Mouse (Mus musculus) neural tube, embryonic 11.5 days (tissue): ENCODE data around the gene Opa3. TPM values are rescaled to one million over a fixed set of nuclear protein-coding genes. Genes with fewer than 3 reads are reported as not detected.

ENCODE experiments used
- ATAC-seq: fragments of 200-750 bp; cut with Nextera tagmentation; 2 replicates; pipeline ENCODE4 v1.8.0; 2017; ENCODE audit warnings: moderate number of reproducible peaks, mild to moderate bottlenecking, moderate TSS enrichment, moderate library complexity; ENCODE audit not compliant: insufficient read depth, low FRiP score, low TSS enrichment
- DNase-seq: peaks from one replicate; pipeline ENCODE4 v3.0.0-alpha.2; 2015; ENCODE audit warnings: low spot score
- H3K27ac ChIP-seq: fragments of 300-500 bp; sonication (generic); 2 replicates; pipeline ENCODE4 v1.5.1; 2014; ENCODE audit warnings: low read depth, mild to moderate bottlenecking, low read length
- H3K27me3 ChIP-seq: fragments of 300-500 bp; sonication (generic); 2 replicates; pipeline ENCODE4 v1.6.1; 2014; ENCODE audit warnings: mild to moderate bottlenecking, low read length, mixed read lengths; ENCODE audit not compliant: control insufficient read depth, insufficient read depth
- H3K36me3 ChIP-seq: fragments of 300-500 bp; sonication (generic); 2 replicates; pipeline ENCODE4 v1.6.1; 2014; ENCODE audit warnings: mild to moderate bottlenecking, low read length, moderate library complexity, mixed read lengths; ENCODE audit not compliant: control insufficient read depth, insufficient read depth
- H3K4me1 ChIP-seq: fragments of 300-500 bp; sonication (generic); 2 replicates; pipeline ENCODE4 v1.6.1; 2014; ENCODE audit warnings: low read length, mixed read lengths; ENCODE audit not compliant: control insufficient read depth, insufficient read depth
- H3K4me2 ChIP-seq: fragments of 300-500 bp; sonication (generic); 2 replicates; pipeline ENCODE4 v1.6.1; 2014; ENCODE audit warnings: low read depth, mild to moderate bottlenecking, moderate library complexity
- H3K4me3 ChIP-seq: fragments of 300-500 bp; sonication (generic); 2 replicates; pipeline ENCODE4 v1.5.1; 2014; ENCODE audit warnings: low read depth, low read length
- H3K9ac ChIP-seq: fragments of 300-500 bp; sonication (generic); 2 replicates; pipeline ENCODE4 v1.6.1; 2014; ENCODE audit warnings: mild to moderate bottlenecking, low read length
- H3K9me3 ChIP-seq: fragments of 300-500 bp; sonication (generic); 2 replicates; pipeline ENCODE4 v1.6.1; 2016; ENCODE audit warnings: low read length; ENCODE audit not compliant: control insufficient read depth
- WGBS: fragments of 180-500 bp; shearing (Covaris S2); extraction: QIAGEN DNeasy Blood & Tissue Kit; methylation state at CpG from one replicate; pipeline ENCODE4 v1.1.7; 2014; 5-methylcytosine and 5-hydroxymethylcytosine counted together
- polyA plus RNA-seq: library from polyadenylated mRNA; unstranded; fragments of >200 nt; fragmentation: Nextera tagmentation; extraction: Ambion mirVana; gene quantifications from 2 replicates; pipeline ENCODE4 v1.2.1, GENCODE M21; 2014

The Opa3 gene
- 43.7 and 45.9 TPM in 2 replicates for polyA plus RNA-seq

DNA sequence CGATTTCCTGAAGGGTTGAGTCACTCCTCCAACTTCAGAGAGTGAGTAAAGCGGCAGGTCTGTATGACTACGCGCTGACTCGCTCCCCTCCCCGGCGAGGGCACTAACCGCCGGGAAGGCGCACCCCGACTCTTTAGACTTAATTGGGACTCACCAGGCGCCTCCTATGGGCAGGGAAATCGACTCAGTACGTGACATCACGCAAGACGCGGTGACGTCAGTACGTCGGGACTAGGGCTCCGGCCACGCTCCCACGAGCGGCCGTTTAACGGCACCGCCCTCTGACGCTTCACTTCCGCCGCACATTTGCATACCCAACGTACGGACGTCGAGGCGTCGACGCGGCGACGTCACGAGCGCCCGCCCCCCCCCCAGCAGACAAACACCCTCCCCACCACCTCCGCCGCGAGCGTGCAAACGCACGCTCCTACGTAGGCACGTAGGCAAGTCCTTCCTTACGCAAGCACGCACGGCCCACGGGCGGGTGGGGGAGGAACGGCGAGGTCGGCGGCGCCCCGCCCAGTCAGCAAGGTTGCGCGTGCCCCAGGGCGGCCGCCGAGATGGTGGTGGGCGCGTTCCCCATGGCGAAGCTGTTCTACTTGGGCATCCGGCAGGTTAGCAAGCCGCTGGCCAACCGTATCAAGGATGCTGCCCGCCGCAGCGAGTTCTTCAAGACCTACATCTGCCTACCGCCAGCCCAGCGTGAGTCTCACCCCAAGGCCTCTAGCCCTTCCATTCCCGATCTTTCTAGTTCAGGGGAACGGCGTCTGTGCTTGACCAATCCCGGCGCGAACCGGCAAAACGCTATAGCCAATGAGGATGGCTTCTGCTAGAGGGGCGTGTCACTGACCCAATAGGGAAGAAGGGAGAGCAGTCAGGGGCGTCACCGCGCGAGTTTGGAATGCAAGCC, at the start of gene Opa3:
Opa3 (plus strand) TSS at position 452 of the 910 bp plus-strand sequence.
- under 1% methylated on average over 85 of the region's 91 CpGs for WGBS

GRCm38 (mm10) chr7:19178443-19179092, 49.6 kb upstream of the Opa3 start:
- Histone ChIP-seq H3K4me1 (peaks cover 2% of the 10 kb centered on the region; the same call in 1 of the 2 replicates), H3K27ac (no peak overlapping the region), H3K4me3 (peak overlapping the region; percentile 24; the same call in 1 of the 2 replicates), H3K36me3 (no peaks in the 10 kb centered on the region), H3K4me2 (peak overlapping the region; percentile 33), H3K9me3 (no peaks in the 10 kb centered on the region), H3K9ac (no peak overlapping the region), H3K27me3 (peaks cover 48% of the 10 kb centered on the region)
- ATAC-seq (no peak), DNase-seq (peak; percentile 81)
- WGBS: 8% methylated on average over 27 of the region's 27 CpGs

More for the DNA sequence above, at the start of gene Opa3:
- ATAC-seq: peak; percentile 98
- Histone ChIP-seq H3K36me3 (no peaks in the 10 kb centered on the region; the same call in 1 of the 2 replicates), H3K4me1 (peaks cover 10% of the 10 kb centered on the region), H3K27me3 (no peaks in the 10 kb centered on the region), H3K27ac (peak within 1 kb of the TSS; percentile 98), H3K4me2 (peak within 1 kb of the TSS; percentile 84), H3K9me3 (no peaks in the 10 kb centered on the region), H3K9ac (peak within 1 kb of the TSS; percentile 73), H3K4me3 (peak within 1 kb of the TSS; percentile 58)
- peak; percentile 99 for DNase-seq

DNA sequence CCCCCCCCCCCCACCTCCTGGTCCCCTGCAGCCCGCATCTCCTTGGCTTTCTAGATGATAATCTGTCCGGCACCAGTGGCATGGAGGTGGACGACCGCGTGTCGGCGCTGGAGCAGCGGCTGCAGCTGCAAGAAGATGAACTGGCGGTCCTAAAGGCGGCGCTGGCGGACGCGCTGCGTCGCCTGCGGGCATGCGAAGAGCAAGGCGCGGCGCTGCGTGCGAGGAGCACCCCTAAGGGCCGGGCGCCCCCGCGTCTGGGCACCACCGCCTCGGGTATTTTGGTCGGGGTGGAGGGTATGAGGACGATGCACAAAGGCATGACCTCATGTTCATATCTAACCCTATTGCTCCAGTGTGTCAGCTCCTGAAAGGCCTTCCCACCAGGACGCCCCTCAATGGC, 49.0 kb upstream of the Opa3 start:
- ATAC-seq: no peak

GRCm38 (mm10) chr7:19179936-19180335, 48.2 kb upstream of the Opa3 start:
- no peak overlapping the region for H3K9ac ChIP-seq
- ATAC-seq (no peak), DNase-seq (peak; percentile 6)
- peaks cover 45% of the 10 kb centered on the region for H3K27me3 ChIP-seq
- no peak overlapping the region for H3K27ac ChIP-seq
- no peaks in the 10 kb centered on the region for H3K36me3 ChIP-seq
- H3K4me2 ChIP-seq: peak overlapping the region; percentile 33; the same call in 1 of the 2 replicates
- peaks cover 2% of the 10 kb centered on the region; the same call in 1 of the 2 replicates for H3K4me1 ChIP-seq
- 40% methylated on average over 6 of the region's 6 CpGs for WGBS
- no peak overlapping the region; the same call in 1 of the 2 replicates for H3K4me3 ChIP-seq
- H3K9me3 ChIP-seq: no peaks in the 10 kb centered on the region

More for the DNA sequence above, 49.0 kb upstream of the Opa3 start:
- no peak overlapping the region for H3K27ac ChIP-seq
- peak overlapping the region; percentile 24 for H3K4me3 ChIP-seq
- peaks cover 48% of the 10 kb centered on the region for H3K27me3 ChIP-seq
- H3K4me1 ChIP-seq: peaks cover 2% of the 10 kb centered on the region; the same call in 1 of the 2 replicates
- no peak overlapping the region for H3K9ac ChIP-seq
- under 1% methylated on average over 31 of the region's 32 CpGs for WGBS
- H3K4me2 ChIP-seq: peak overlapping the region; percentile 33
- H3K36me3 ChIP-seq: no peaks in the 10 kb centered on the region
- H3K9me3 ChIP-seq: no peaks in the 10 kb centered on the region
- peak; percentile 83 for DNase-seq

- H3K27me3 ChIP-seq: peaks cover 38% of the 10 kb centered on the region
- ATAC-seq (no peak), DNase-seq (peak; percentile 68)
- no peaks in the 10 kb centered on the region for H3K9me3 ChIP-seq
- no peak overlapping the region for H3K27ac ChIP-seq
- WGBS: 2% methylated on average over 26 of the region's 27 CpGs
- peak overlapping the region; percentile 37 for H3K4me3 ChIP-seq
- H3K9ac ChIP-seq: peak overlapping the region; percentile 52
- H3K4me1 ChIP-seq: peaks cover 2% of the 10 kb centered on the region; the same call in 1 of the 2 replicates
- no peaks in the 10 kb centered on the region for H3K36me3 ChIP-seq
- peak overlapping the region; percentile 60 for H3K4me2 ChIP-seq
These were observed 47.2 kb upstream of the Opa3 start for GRCm38 (mm10) chr7:19180862-19181429.

- no peak overlapping the region for H3K27ac ChIP-seq
- WGBS: 84% methylated on average over 2 of the region's 2 CpGs
- H3K9ac ChIP-seq: no peak overlapping the region
- H3K4me2 ChIP-seq: no peak overlapping the region
- ATAC-seq (no peak), DNase-seq (no peak)
- H3K9me3 ChIP-seq: no peaks in the 10 kb centered on the region
- peaks cover 13% of the 10 kb centered on the region for H3K27me3 ChIP-seq
- H3K4me1 ChIP-seq: no peaks in the 10 kb centered on the region; the same call in 1 of the 2 replicates
- no peak overlapping the region for H3K4me3 ChIP-seq
- H3K36me3 ChIP-seq: no peaks in the 10 kb centered on the region; the same call in 1 of the 2 replicates
These were observed 43.9 kb upstream of the Opa3 start for GRCm38 (mm10) chr7:19184250-19184649.

GRCm38 (mm10) chr7:19184758-19185157, 43.4 kb upstream of the Opa3 start:
- no peak overlapping the region for H3K9ac ChIP-seq
- DNase-seq (no peak), ATAC-seq (no peak)
- WGBS: 81% methylated on average over 6 of the region's 6 CpGs
- no peaks in the 10 kb centered on the region; the same call in 1 of the 2 replicates for H3K4me1 ChIP-seq
- H3K36me3 ChIP-seq: no peaks in the 10 kb centered on the region; the same call in 1 of the 2 replicates
- H3K27me3 ChIP-seq: peaks cover 8% of the 10 kb centered on the region
- no peak overlapping the region for H3K27ac ChIP-seq
- no peak overlapping the region for H3K4me3 ChIP-seq
- no peaks in the 10 kb centered on the region for H3K9me3 ChIP-seq
- H3K4me2 ChIP-seq: no peak overlapping the region

DNA sequence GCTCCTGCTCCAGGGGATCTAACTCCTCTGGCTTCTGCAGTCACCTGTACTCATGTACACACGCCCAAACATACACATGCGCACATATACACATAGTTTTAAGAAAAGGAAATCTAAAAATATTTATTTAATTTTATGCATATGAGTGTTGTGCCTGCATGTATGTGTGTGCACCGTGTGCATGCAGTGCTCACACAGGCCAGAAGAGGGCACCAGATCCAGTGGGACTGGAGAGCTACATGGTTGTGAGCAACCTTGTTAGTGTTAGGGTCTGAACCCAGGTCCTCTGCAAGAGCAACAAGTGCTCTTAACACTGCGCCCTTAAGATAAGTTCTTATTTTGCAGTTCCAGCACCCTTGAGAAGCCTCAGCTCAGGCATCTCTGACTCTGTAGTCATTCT, 33.5 kb upstream of the Opa3 start:
- H3K4me2 ChIP-seq: no peak overlapping the region
- H3K4me3 ChIP-seq: no peak overlapping the region
- H3K4me1 ChIP-seq: no peaks in the 10 kb centered on the region
- WGBS: 97% methylated on average over 4 of the region's 4 CpGs
- ATAC-seq: no peak
- no peak overlapping the region for H3K27ac ChIP-seq
- H3K27me3 ChIP-seq: no peaks in the 10 kb centered on the region
- no peaks in the 10 kb centered on the region for H3K9me3 ChIP-seq
- no peak overlapping the region for H3K9ac ChIP-seq
- no peak for DNase-seq
- H3K36me3 ChIP-seq: peaks cover 8% of the 10 kb centered on the region
